Mouse (Mus musculus): Measurements from ENCODE around the gene Tsc1. TPM values are rescaled to one million over a fixed set of nuclear protein-coding genes. Genes with fewer than 3 reads are reported as not detected.
A peak's percentile ranks its signal among the peaks of the same experiment; 100 is the strongest.

Tsc1 gene
- total and polyA plus RNA-seq, 2 experiments from 2014 or later = 20.0 to 42.3 TPM

DNA sequence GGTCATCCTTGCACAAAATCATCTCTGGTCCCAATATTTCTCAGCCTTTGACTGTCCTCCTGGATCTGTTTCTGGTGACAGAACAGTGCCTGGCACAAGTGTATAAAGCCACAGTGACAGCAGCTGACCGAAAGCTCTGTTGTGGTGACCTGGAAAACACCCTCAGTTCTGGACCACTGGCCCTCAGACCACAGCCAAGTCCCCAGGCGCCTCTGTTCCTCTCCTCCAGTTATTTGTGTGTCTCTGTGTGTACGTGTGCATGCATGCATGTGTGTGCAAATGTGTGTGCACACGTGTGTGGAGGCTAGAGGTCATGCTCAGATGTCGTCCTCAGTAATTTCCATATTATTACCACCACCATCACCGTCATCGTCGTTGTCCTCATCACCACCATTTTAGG, 81.4 kb downstream of the Tsc1 start:
- H3K27ac ChIP-seq = no peak overlapping the region
- 91% methylated on average over 8 of the region's 8 CpGs for WGBS

DNA sequence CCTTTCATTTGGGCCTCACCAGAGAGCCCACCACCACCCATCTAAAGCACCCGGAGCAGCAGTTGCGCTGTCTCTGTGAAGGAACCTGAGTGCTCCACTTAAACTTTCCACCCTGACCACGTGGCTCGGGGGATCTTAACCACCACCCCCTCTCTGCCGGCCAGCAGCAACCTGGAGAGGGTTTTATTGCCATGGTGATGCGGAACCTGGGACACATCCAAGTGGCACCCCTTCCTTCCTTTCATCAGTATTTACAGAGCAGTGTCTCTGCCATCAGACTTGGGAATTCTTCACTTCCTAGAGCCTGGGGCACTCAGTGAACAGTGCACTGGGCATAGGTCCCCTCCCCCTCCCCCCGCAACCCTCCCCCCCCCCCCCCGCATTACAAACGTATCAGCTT, 82.9 kb downstream of the Tsc1 start:
- H3K36me3 ChIP-seq (ENCODE audit: insufficient read depth, low read length) = no peaks in the 10 kb centered on the region
- H3K4me2 ChIP-seq (ENCODE audit: low read depth, low read length) = no peak overlapping the region
- no peaks in the 10 kb centered on the region for H3K9me3 ChIP-seq (ENCODE audit: low read length)
- no peak for DNase-seq (ENCODE audit: low spot score)
- 56% methylated on average over 9 of the region's 9 CpGs for WGBS
- TF ChIP-seq CTCF (IDR thresholded peaks at IDR 0.05; ENCODE audit: low read depth) = no peak
- no peak overlapping the region for H3K9ac ChIP-seq (replicated peaks; ENCODE audit: low read length)
- no peaks in the 10 kb centered on the region for H3K27me3 ChIP-seq (ENCODE audit: insufficient read depth, low read length)
- H3K4me3 ChIP-seq (ENCODE audit: low read length) = no peak overlapping the region
- ATAC-seq = no peak
- H3K27ac ChIP-seq = no peak overlapping the region
- 0 out of 2 replicates have a peak, but pooled peaks cover 5% of the 10 kb centered on the region for H3K4me1 ChIP-seq (ENCODE audit: insufficient read depth, low read length)

More for the DNA sequence above, 81.4 kb downstream of the Tsc1 start:
- no peak for TF ChIP-seq CTCF (IDR thresholded peaks at IDR 0.05; ENCODE audit: low read depth)
- 0 out of 2 replicates have a peak, but pooled peaks cover under 1% of the 10 kb centered on the region for H3K4me1 ChIP-seq (ENCODE audit: insufficient read depth, low read length)
- no peaks in the 10 kb centered on the region for H3K27me3 ChIP-seq (ENCODE audit: insufficient read depth, low read length)
- ATAC-seq (no peak), DNase-seq (ENCODE audit: low spot score) (no peak)
- H3K4me2 ChIP-seq (ENCODE audit: low read depth, low read length) = no peak overlapping the region
- H3K9ac ChIP-seq (replicated peaks; ENCODE audit: low read length) = no peak overlapping the region
- H3K9me3 ChIP-seq (ENCODE audit: low read length) = no peaks in the 10 kb centered on the region
- H3K4me3 ChIP-seq (ENCODE audit: low read length) = no peak overlapping the region
- no peaks in the 10 kb centered on the region for H3K36me3 ChIP-seq (ENCODE audit: insufficient read depth, low read length)

DNA sequence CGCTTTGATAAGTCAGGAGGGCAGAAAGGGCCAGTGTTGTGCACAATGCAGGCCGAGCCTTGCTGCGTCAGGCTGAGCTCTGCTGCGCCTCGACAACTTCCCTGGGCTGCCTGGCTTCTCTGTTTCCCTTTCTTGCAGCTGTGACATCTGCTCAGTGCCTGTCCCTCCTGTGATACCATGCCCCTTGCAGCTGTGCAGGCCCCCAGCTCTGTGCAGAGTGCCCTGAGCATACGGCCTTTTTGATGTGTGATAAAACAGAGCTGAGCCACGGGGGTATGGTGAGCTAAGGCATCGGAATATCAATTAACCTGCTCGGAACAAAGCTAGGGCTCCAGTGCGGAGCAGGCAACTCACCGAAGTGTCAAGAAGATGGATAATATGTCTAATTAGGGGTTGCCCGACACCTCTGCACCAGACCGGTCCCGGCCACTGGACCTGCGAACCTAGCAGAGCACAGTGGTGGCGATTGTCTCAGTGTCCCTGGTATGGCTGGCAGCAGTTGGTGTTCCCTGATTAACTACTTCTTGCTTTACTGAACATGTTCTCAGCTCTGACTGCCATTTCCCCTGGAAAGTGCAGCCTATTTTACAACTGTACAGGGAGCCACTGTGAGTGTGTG, 86.9 kb downstream of the Tsc1 start:
- 21% methylated on average over 16 of the region's 16 CpGs for WGBS
- no peak for DNase-seq (ENCODE audit: low spot score)
- TF ChIP-seq CTCF (IDR thresholded peaks at IDR 0.05; ENCODE audit: low read depth) = no peak
- H3K27me3 ChIP-seq (ENCODE audit: insufficient read depth, low read length) = no peaks in the 10 kb centered on the region
- H3K27ac ChIP-seq = no peak overlapping the region
- H3K36me3 ChIP-seq (ENCODE audit: insufficient read depth, low read length) = no peaks in the 10 kb centered on the region
- H3K9me3 ChIP-seq (ENCODE audit: low read length) = no peaks in the 10 kb centered on the region
- H3K4me1 ChIP-seq (ENCODE audit: insufficient read depth, low read length) = 0 out of 2 replicates have a peak, but pooled peaks cover 5% of the 10 kb centered on the region
- peak; percentile 49; the same call in 1 of the 2 replicates for ATAC-seq
- no peak overlapping the region for H3K9ac ChIP-seq (replicated peaks; ENCODE audit: low read length)
- no peak overlapping the region for H3K4me2 ChIP-seq (ENCODE audit: low read depth, low read length)
- H3K4me3 ChIP-seq (ENCODE audit: low read length) = no peak overlapping the region

DNA sequence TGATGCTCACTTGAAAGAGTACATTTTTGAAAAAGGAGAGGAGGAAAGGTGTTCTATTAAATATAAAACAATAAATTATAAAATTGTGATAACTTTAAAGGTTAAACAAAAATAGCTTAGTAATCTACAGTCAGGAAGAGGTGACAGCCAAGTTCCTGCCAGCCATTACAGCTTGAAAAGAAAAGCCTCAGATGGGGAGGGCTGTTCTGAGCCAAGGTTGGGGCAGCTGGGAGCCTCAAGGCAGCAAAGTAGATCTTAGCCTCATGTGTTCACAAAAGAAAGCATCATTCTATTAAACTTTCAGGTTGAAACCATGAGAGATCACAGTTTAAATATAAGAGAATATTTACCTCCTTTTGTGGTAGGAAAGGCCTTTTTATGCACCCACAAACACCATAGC, 89.6 kb downstream of the Tsc1 start:
- 0 out of 2 replicates have a peak, but pooled peaks cover 5% of the 10 kb centered on the region for H3K4me1 ChIP-seq (ENCODE audit: insufficient read depth, low read length)
- H3K4me2 ChIP-seq (ENCODE audit: low read depth, low read length) = no peak overlapping the region
- no peak for DNase-seq (ENCODE audit: low spot score)
- H3K27me3 ChIP-seq (ENCODE audit: insufficient read depth, low read length) = no peaks in the 10 kb centered on the region
- H3K9me3 ChIP-seq (ENCODE audit: low read length) = no peaks in the 10 kb centered on the region
- ATAC-seq = no peak
- no peak overlapping the region for H3K27ac ChIP-seq
- H3K4me3 ChIP-seq (ENCODE audit: low read length) = no peak overlapping the region
- H3K9ac ChIP-seq (replicated peaks; ENCODE audit: low read length) = no peak overlapping the region
- no peaks in the 10 kb centered on the region for H3K36me3 ChIP-seq (ENCODE audit: insufficient read depth, low read length)
- no peak for TF ChIP-seq CTCF (IDR thresholded peaks at IDR 0.05; ENCODE audit: low read depth)

GRCm38 (mm10) chr2:28737112-28737511, 96.1 kb downstream of the Tsc1 start:
- Histone ChIP-seq H3K27me3 (ENCODE audit: insufficient read depth, low read length) (no peaks in the 10 kb centered on the region), H3K4me2 (ENCODE audit: low read depth, low read length) (no peak overlapping the region), H3K9me3 (ENCODE audit: low read length) (no peaks in the 10 kb centered on the region), H3K4me1 (ENCODE audit: insufficient read depth, low read length) (no peaks in the 10 kb centered on the region), H3K36me3 (ENCODE audit: insufficient read depth, low read length) (no peaks in the 10 kb centered on the region), H3K27ac (no peak overlapping the region), H3K4me3 (ENCODE audit: low read length) (no peak overlapping the region), H3K9ac (replicated peaks; ENCODE audit: low read length) (no peak overlapping the region)
- ATAC-seq (no peak), DNase-seq (ENCODE audit: low spot score) (peak; percentile 71)
- 0 out of 2 replicates have a peak, but pooled peaks have one; percentile 2 for TF ChIP-seq CTCF (IDR thresholded peaks at IDR 0.05; ENCODE audit: low read depth)
- WGBS = 52% methylated on average over 5 of the region's 5 CpGs

- no peaks in the 10 kb centered on the region for H3K36me3 ChIP-seq (ENCODE audit: insufficient read depth, low read length)
- TF ChIP-seq CTCF (IDR thresholded peaks at IDR 0.05; ENCODE audit: low read depth) = no peak
- DNase-seq (ENCODE audit: low spot score) = no peak
- H3K4me2 ChIP-seq (ENCODE audit: low read depth, low read length) = no peak overlapping the region
- 83% methylated on average over 5 of the region's 5 CpGs for WGBS
- no peaks in the 10 kb centered on the region for H3K27me3 ChIP-seq (ENCODE audit: insufficient read depth, low read length)
- H3K27ac ChIP-seq = no peak overlapping the region
- no peak overlapping the region for H3K4me3 ChIP-seq (ENCODE audit: low read length)
- no peaks in the 10 kb centered on the region for H3K9me3 ChIP-seq (ENCODE audit: low read length)
- H3K9ac ChIP-seq (replicated peaks; ENCODE audit: low read length) = no peak overlapping the region
- ATAC-seq = no peak
- H3K4me1 ChIP-seq (ENCODE audit: insufficient read depth, low read length) = no peaks in the 10 kb centered on the region
Observed at GRCm38 (mm10) chr2:28740159-28740558, 99.1 kb downstream of the Tsc1 start.

Small RNA genes lying within 50 kb of the gene (microRNA-seq; reads per million reads assigned to microRNA genes)
- 0 reads per million in 2 experiments for gene Gm22824
- 3.2 to 4.7 reads per million in 2 experiments for gene Mir3088

Other genes with a start within 250 kb of the Tsc1 start
- gene Ppp1r26, start 194.4 kb upstream of the Tsc1 start, total RNA-seq (2014; rRNA removed) = 58.8 and 78.7 TPM in 2 replicates
- gene Ppp1r26, start 194.4 kb upstream of the Tsc1 start, polyA plus RNA-seq (2015; fragmentation: Nextera tagmentation; extraction: Ambion mirVana) = 10.4 and 11.2 TPM in 2 replicates
- gene 1700007K13Rik, start 174.9 kb upstream of the Tsc1 start, total RNA-seq (2014; rRNA removed) = 2.8 and 8.6 TPM in 2 replicates
- gene 1700007K13Rik, start 174.9 kb upstream of the Tsc1 start, polyA plus RNA-seq (2015; fragmentation: Nextera tagmentation; extraction: Ambion mirVana) = 6.1 and 7.1 TPM in 2 replicates
- 31.5 and 33.0 TPM in 2 replicates for gene Mrps2, start 173.2 kb upstream of the Tsc1 start, total RNA-seq (2014; rRNA removed)
- 39.2 and 42.6 TPM in 2 replicates for gene Mrps2, start 173.2 kb upstream of the Tsc1 start, polyA plus RNA-seq (2015; fragmentation: Nextera tagmentation; extraction: Ambion mirVana)
- 3.7 and 8.2 TPM in 2 replicates for gene Gbgt1, start 144.3 kb upstream of the Tsc1 start, total RNA-seq (2014; rRNA removed)
- 1.5 and 1.7 TPM in 2 replicates for gene Gbgt1, start 144.3 kb upstream of the Tsc1 start, polyA plus RNA-seq (2015; fragmentation: Nextera tagmentation; extraction: Ambion mirVana)
- gene Gm10134, start 135.1 kb upstream of the Tsc1 start, total RNA-seq (2014; rRNA removed) = not detected in 2 replicates
- 4.0 and 4.8 TPM in 2 replicates for gene Gm10134, start 135.1 kb upstream of the Tsc1 start, polyA plus RNA-seq (2015; fragmentation: Nextera tagmentation; extraction: Ambion mirVana)
- gene Ralgds, start 128.1 kb upstream of the Tsc1 start, total RNA-seq (2014; rRNA removed) = 263 and 266 TPM in 2 replicates
- 74.6 and 76.8 TPM in 2 replicates for gene Ralgds, start 128.1 kb upstream of the Tsc1 start, polyA plus RNA-seq (2015; fragmentation: Nextera tagmentation; extraction: Ambion mirVana)
- gene Cel, start 77.8 kb upstream of the Tsc1 start, total RNA-seq (2014; rRNA removed) = not detected in 2 replicates
- not detected in 2 replicates for gene Cel, start 77.8 kb upstream of the Tsc1 start, polyA plus RNA-seq (2015; fragmentation: Nextera tagmentation; extraction: Ambion mirVana)
- 23.1 and 28.4 TPM in 2 replicates for gene Gtf3c5, start 57.5 kb upstream of the Tsc1 start, total RNA-seq (2014; rRNA removed)
- gene Gtf3c5, start 57.5 kb upstream of the Tsc1 start, polyA plus RNA-seq (2015; fragmentation: Nextera tagmentation; extraction: Ambion mirVana) = 27.4 and 29.5 TPM in 2 replicates
- gene Gfi1b, start 19.2 kb upstream of the Tsc1 start, total RNA-seq (2014; rRNA removed) = not detected in 2 replicates
- not detected in 2 replicates for gene Gfi1b, start 19.2 kb upstream of the Tsc1 start, polyA plus RNA-seq (2015; fragmentation: Nextera tagmentation; extraction: Ambion mirVana)
- 0.89 TPM in 1 of 2 replicates, not detected in the other for gene Spaca9, start 58.5 kb downstream of the Tsc1 start, total RNA-seq (2014; rRNA removed)
- 2.9 and 3.7 TPM in 2 replicates for gene Spaca9, start 58.5 kb downstream of the Tsc1 start, polyA plus RNA-seq (2015; fragmentation: Nextera tagmentation; extraction: Ambion mirVana)
- 0.58 and 1.6 TPM in 2 replicates for gene Ak8, start 58.9 kb downstream of the Tsc1 start, total RNA-seq (2014; rRNA removed)
- 3.3 and 3.5 TPM in 2 replicates for gene Ak8, start 58.9 kb downstream of the Tsc1 start, polyA plus RNA-seq (2015; fragmentation: Nextera tagmentation; extraction: Ambion mirVana)
- 64.3 and 111 TPM in 2 replicates for gene Gtf3c4, start 199.1 kb downstream of the Tsc1 start, total RNA-seq (2014; rRNA removed)
- gene Gtf3c4, start 199.1 kb downstream of the Tsc1 start, polyA plus RNA-seq (2015; fragmentation: Nextera tagmentation; extraction: Ambion mirVana) = 12.8 and 14.5 TPM in 2 replicates
- 17.4 and 18.6 TPM in 2 replicates for gene Ddx31, start 199.2 kb downstream of the Tsc1 start, total RNA-seq (2014; rRNA removed)
- gene Ddx31, start 199.2 kb downstream of the Tsc1 start, polyA plus RNA-seq (2015; fragmentation: Nextera tagmentation; extraction: Ambion mirVana) = 10.2 and 11.0 TPM in 2 replicates